Comparison of ENCODE assay signal across 8 mouse cellular contexts in genomic region chr1:174592420-174592980, GRCm38 (mm10).
DNase-seq lines count a peak whose midpoint lies in the region; ATAC-seq and TF ChIP-seq lines count a peak whose summit lies in the region.

No protein-coding gene starts in this region.

- H3K9me3 ChIP-seq in ES-Bruce4 (replicated peaks; ENCODE audit: control insufficient read depth, insufficient read depth, low read length, poor library complexity, severe bottlenecking), result no peaks in the 10 kb centered on the region
- H3K9me3 ChIP-seq in embryonic facial prominence, embryonic 14.5 days (ENCODE audit: control insufficient read depth, low read length), result no peaks in the 10 kb centered on the region

- H3K9ac ChIP-seq in ES-Bruce4 (ENCODE audit: low read depth, poor library complexity, severe bottlenecking), result no peak overlapping the region
- H3K9ac ChIP-seq in embryonic facial prominence, embryonic 14.5 days (ENCODE audit: low read depth, low read length), result no peak overlapping the region

- TF ChIP-seq EP300 in ES-Bruce4 (IDR thresholded peaks at IDR 0.05; ENCODE audit: insufficient read depth, low read depth, low read length), result no peak

- DNase-seq in cerebellum, adult 18-20 months, result peak; percentile 14 to 18
- no peak for DNase-seq in cerebellum, adult 9-11 months
- DNase-seq in kidney, postnatal 36 days, result peak; percentile 2 to 5
- no peak for DNase-seq in kidney, adult 18-20 months
- peak; percentile 23 for DNase-seq in embryonic facial prominence, embryonic 14.5 days (ENCODE audit: low spot score)
- DNase-seq in adrenal gland, postnatal 10 days, result no peak
- DNase-seq in spleen, postnatal 4 days (ENCODE audit: low spot score in 2 of 2), result no peak

- H3K36me3 ChIP-seq in ES-Bruce4 (ENCODE audit: control insufficient read depth, insufficient read depth, low read length, poor library complexity, severe bottlenecking), result no peaks in the 10 kb centered on the region
- H3K36me3 ChIP-seq in embryonic facial prominence, embryonic 14.5 days (ENCODE audit: control insufficient read depth, insufficient read depth, low read length), result no peaks in the 10 kb centered on the region

- no peak overlapping the region for H3K4me2 ChIP-seq in embryonic facial prominence, embryonic 14.5 days (ENCODE audit: low read depth, low read length)

- peak; percentile 4 for TF ChIP-seq CTCF in ES-Bruce4 (IDR thresholded peaks at IDR 0.05; ENCODE audit: low read depth, low read length)

- H3K4me3 ChIP-seq in ES-Bruce4 (ENCODE audit: low read depth, low read length), result no peak overlapping the region
- no peak overlapping the region for H3K4me3 ChIP-seq in embryonic facial prominence, embryonic 14.5 days (ENCODE audit: low read depth, low read length)

- H3K27me3 ChIP-seq in ES-Bruce4 (ENCODE audit: control insufficient read depth, insufficient read depth, low read length, poor library complexity, severe bottlenecking), result no peaks in the 10 kb centered on the region
- H3K27me3 ChIP-seq in embryonic facial prominence, embryonic 14.5 days (replicated peaks; ENCODE audit: control insufficient read depth, insufficient read depth, low read length), result no peaks in the 10 kb centered on the region

- WGBS in embryonic facial prominence, embryonic 14.5 days, result 58% methylated on average over 5 of the region's 5 CpGs

- no peak overlapping the region for H3K27ac ChIP-seq in ES-Bruce4 (ENCODE audit: insufficient read depth, low read length)
- H3K27ac ChIP-seq in embryonic facial prominence, embryonic 14.5 days (replicated peaks; ENCODE audit: low read depth, low read length), result no peak overlapping the region

- no peak for ATAC-seq in embryonic facial prominence, embryonic 14.5 days (ENCODE audit: low read depth)

- TF ChIP-seq POLR2A in ES-Bruce4 (IDR thresholded peaks at IDR 0.05; ENCODE audit: insufficient read depth, low read length), result no peak

- no peaks in the 10 kb centered on the region for H3K4me1 ChIP-seq in ES-Bruce4 (ENCODE audit: control insufficient read depth, insufficient read depth, low read length)
- H3K4me1 ChIP-seq in embryonic facial prominence, embryonic 14.5 days (ENCODE audit: control insufficient read depth, insufficient read depth, low read length), result no peaks in the 10 kb centered on the region

Comparison
In these comparisons a context has a peak if more than half of its experiments do, and no peak if none do; other contexts are left out.
1. DNase-seq: peak in cerebellum, adult 18-20 months (2 of 2), kidney, postnatal 36 days (2 of 2) and embryonic facial prominence, embryonic 14.5 days (single experiment); none in cerebellum, adult 9-11 months (single experiment), kidney, adult 18-20 months (single experiment), adrenal gland, postnatal 10 days (single experiment) and spleen, postnatal 4 days (0 of 2).